Mouse (Mus musculus): ENCODE results near the gene Siglecg.

Gene Siglecg

DNA sequence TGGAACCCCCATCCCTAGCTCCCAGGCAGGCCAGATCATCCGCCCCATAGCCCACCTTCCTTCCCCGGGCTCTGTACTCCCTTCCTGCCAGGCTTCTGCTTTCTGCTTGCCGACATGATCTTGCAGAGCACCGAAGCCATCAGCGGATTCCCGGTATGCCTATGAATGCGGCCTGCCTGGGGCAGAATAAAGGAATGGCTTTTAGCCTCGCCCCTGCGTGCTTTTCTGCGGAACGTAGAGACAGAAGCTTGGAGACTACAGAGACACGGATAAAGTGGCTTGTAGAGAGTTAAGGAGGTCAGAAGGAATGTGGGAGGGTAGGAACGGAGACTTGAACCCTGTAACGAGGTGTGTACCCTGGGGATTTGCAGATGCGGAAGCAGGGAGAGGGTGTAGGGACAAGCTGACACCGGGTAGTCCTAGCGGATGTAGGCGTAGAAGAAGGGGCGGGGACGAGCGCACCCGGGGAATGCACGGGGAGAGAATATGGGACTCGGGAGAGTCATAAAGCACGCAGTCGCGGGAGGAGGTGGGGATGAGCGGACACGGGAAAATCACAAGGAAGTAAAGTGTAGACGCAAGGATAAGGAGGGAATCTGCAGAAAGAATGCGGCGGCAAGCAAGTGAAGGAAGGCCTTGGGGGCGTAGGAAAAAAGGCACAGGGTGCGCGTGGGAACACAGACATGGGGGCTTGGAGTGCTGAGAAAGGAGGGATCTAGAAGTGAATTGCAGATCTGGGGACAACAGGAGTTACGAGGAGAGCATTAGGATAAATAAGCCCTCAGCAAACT, 35.3 kb downstream of the Siglecg start:
- DNase-seq = peak; percentile 52

DNA sequence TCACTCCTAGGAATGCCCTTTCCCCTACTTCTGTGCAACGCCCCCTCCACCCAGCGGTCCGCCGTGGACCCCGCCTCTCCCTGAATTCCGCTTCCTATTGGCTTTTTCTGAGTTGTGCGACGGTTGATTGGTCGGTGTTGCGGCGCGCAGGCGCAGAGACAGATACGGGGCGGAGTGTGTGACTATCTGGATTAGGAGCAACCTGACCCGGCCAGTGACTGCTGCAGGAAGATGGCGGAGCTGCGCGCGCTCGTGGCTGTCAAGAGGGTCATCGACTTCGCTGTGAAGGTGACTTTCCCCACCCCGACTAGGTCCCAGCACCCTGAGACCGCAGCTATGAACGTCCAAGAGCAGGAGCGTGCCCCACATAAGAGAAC, 35.9 kb downstream of the Siglecg start, which contains the start of the genes Etfb and Gm45233:
TSS of gene Etfb (plus strand) at position 167 of the 377 bp plus-strand sequence.
TSS of gene Gm45233 (plus strand) at position 212 of the 377 bp plus-strand sequence.
- peak; percentile 94 for DNase-seq

DNA sequence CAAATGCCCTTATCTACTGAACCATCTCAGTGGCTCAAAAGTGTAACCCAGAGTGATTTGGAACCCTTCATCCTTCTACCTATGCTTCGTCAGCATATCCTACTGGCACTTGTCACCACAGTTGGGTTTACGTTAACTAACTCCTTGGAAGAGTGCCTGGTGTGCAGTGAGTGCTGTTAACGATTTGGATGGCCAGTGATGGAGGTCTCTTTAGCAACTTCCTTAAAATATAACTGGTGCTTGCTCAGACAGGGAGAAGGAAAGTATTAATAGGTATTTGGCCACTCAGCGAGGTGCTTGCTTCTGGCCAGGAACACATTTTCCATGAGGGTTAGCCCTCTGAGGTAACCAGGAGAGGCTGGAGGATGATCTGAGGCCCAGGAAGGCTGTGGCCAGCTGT, 39.8 kb downstream of the Siglecg start:
- DNase-seq = no peak

DNA sequence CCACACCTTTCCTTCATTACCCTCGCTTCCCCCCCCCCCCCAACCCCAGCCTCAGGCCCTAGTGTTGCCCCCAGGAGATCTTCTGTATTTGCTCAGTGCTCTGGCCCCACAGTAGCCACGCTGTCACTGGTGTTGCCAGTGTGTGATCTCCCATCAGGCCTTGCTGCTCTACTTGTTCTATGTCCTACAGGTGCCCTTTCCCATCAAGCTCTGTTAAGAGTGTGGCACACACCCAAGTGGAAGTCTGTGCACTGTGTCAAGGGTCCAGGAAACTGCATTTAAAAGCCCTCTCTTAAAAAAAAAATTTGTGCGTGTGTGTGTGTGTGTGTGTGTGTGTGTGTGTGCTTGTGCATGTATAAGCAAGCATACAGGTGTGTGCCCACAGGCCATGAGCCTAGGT, 40.2 kb downstream of the Siglecg start:
- DNase-seq = no peak

DNA sequence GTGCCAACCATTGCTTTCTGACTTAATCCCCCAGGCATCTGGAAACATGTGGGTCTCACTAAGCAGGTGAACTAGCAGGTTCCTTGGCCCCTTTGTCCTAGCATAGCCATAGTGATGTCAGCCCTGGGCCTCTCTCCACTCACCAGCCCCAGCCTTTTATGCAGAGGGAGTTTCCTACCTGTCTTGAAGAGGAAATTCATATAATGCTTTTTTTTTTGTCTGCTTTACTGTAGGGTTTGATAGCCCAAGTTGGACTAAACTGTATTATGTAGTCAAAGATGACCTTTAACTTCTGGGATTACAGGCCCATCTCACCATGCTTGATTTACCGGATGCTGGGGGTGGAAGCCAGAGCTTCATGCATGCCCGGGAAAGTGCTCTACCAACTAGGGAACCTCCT, 41.8 kb downstream of the Siglecg start:
- DNase-seq = no peak

DNA sequence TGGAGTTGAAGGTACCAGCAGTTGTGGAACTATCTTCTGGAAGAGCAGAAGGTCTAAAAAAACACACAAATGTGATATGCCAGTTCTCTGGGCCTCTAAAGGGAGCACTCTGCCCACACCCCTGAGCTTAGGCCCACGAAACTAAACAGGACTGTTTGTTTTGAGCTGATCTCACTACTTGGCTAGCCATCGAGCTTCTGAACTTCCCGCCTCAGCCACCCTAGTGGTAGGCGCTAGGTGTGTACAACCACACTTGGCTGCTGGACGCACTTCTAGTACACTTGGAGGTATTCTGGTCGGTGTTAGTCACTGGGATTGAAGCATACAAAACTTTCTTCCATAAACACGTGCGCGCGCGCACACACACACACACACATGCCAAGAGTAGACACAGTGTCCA, 43.7 kb downstream of the Siglecg start:
- no peak for DNase-seq

DNA sequence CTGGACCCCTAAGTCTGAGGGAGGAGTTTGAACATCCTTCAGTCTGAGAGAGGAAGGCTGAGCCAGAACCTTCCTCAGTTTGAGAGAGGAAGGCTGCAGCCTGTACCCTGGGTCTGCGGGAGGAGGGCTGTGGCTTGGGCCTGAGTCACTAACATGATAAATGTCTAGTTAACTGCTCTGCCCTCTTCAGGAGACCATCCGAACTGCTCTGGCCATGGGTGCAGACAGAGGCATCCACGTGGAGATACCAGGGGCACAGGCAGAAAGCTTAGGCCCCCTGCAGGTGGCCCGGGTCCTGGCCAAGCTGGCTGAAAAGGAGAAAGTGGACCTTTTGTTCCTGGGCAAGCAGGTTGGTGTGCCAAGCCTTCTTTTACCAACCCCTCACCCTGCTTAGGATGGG, 44.6 kb downstream of the Siglecg start:
- DNase-seq = no peak

DNA sequence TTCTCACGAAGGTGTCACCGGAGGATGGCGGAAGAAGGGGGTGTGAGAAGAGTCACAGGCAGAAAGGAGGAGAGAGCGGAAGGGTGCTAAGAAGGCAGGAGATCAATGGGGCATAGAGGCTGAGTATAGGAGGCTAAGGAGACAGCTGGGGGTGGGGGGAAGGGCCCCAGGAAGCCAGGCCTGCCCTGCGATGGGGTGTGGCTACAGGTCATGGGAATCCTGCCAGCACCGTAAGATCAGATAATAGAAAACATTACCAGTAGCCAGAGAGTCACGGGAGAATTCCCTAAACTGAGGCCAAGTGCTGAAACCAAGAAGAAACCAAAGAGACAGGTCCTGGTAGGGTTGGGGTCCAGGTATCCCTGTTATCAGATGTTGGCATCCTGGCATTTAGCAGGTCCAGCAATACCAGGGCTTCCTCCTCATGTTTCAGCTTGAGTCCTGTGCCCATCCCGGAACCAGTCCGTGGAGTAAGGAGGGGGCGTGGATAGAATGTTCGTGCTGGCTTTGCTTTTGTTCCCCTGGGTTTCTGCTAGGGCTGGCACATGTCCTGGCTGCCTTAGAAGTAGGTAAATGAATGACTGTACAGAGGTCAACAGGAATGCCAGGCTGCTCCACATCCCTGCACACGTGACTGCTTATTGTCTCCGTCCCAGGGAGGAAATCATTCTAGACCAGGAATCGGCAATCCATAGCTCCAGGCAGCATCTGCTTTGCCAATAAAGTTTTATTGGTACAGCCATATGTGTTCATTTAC, 45.8 kb downstream of the Siglecg start:
- no peak for DNase-seq

DNA sequence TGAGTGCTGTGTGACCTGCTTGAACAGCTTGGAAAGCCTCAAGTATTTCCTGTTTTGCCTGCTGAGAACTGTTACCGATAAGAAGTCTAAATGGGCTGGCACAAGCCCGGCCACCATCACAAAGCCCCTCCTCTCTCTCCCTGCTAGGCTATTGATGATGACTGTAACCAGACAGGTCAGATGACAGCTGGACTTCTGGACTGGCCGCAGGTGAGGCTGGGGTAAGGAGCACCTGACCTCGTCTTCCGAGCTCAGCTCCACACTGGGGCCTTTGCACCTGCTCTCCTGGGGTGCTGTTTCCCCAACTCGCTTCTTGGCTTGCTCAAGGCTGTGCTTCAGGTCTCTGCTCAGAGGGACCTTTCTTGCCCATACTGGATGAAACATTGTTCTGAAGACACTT, 46.4 kb downstream of the Siglecg start:
- no peak for DNase-seq

DNA sequence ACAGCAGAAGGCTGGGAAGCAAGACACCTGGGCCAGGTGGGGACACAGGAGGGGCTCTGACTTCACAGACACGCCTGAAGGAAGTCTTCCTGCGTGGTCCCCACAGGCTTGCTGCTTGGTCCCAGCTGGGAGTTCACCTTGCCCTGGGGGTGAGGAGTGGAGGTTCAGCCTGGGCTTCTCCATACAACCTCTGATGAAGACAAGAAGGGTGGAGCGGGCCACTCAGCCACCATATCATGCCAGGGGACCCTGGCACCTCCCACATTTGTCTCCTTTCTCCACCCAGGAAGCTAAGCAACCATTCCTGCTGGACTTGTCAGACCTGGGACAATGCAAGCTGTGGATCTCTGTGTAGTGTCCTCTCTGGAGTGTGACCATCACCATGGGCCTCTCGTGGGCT, 54.8 kb downstream of the Siglecg start, which contains the start of gene Vsig10l:
TSS of gene Vsig10l (plus strand) at position 301 of the 400 bp plus-strand sequence.
- DNase-seq = no peak

DNA sequence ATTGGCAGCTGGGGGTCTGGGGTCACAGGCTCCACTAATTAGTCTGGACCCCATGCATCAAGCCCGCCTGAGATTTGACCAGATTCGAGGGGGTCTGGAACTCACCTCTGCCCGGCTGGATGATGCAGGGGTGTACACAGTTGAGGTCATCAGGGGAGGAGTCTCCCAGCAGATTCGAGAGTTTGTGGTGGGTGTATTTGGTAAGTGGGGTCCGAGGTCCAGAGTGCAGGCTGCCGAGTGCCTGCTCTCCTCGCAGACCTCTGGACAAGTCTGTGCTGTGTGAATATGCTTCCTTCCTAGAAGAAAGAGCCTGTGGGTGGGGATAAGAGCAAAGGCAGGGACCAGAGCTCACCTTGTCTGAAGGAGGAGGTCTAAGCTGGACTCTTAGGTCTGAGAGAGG, 56.0 kb downstream of the Siglecg start:
- DNase-seq = no peak

DNA sequence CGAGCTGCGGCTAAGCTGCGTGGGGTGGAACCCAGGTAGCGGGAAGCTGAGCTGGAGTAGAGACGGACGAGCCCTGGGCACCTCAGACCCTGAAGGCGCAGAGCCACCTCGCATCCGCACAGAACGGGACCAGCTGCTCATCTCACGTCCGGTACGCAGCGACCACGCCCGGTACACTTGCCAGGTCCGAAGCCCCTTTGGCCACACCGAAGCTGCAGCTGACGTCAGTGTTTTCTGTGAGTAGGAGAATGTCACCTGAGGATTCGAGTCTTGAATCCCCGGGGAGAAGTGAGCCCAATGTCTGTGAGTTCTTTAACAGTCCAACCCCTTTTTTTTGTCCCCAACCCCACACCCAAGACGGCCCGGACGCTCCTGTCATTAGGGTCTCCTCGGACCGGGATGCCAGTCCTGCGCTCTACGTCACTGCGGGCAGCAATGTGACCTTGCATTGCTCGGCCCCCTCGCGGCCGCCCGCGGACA, 56.9 kb downstream of the Siglecg start:
- no peak for DNase-seq

DNA sequence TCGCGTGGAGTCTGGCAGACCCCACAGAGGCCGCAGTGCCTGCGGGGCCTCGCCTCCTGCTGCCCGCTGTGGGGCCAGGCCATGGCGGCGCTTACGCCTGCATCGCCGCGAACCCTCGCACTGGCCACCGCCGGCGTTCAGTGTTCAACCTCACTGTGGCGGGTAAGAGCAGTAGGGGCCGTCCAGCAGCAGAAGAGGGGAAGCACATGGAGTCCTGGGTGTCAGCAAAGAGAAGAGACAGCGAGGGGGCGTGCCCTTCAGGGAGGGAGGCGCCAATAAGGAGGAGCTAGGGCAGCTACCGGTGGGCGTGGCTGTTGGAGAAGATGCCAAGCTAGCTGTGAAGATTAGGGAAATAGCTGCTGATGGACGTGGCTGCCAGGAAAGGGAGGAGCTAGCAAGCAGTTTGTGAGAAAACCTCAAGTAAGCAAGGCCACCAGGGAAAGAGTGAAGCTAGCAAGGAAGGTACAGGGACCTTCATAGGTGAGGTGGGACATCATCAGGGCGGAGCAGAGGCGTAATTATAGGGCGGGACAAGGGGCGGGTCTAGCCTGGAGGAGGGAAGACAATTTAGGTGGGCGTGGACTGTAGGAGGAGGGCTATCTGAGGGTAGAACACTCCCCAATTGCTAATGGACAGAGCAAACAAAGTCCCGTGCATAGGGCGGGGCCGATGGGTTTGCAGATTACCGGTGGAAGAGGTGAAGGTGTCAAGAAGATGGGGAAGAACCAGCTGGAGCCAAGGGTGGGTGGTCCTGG, 57.5 kb downstream of the Siglecg start:
- DNase-seq = peak; percentile 68

DNA sequence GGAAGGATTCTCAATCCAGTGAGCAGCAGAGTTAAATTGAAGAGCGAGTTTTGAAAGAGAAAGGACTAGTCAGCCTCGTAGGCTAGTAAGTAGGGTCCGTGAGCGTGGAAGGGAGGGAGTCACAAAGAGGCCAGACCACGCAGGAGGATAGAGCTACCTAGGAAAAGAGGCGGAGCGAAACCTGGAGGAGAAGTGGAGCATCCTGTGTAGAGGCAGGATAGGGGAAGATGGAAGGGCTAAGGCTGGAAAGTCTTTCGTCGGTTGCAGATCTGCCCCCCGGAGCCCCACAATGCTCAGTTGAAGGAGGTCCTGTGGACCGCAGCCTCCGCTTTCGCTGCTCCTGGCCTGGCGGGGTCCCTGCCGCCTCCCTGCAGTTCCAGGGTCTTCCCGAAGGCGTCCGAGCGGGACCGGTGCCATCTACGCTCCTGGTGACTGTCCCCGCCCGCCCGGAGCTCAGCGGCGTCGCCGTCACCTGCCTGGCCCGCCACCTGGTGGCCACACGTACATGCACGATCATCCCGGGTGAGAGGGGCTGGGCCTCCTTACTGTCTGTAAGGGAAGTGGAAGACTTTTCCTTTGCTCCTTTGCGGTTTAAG, 58.2 kb downstream of the Siglecg start:
- peak; percentile 75 for DNase-seq
